Mouse (Mus musculus) urinary bladder, adult 2 months (tissue): Measurements from ENCODE around the gene Sync. TPM values are rescaled to one million over a fixed set of nuclear protein-coding genes. Genes with fewer than 3 reads are reported as not detected.

ENCODE experiments used
- DNase-seq: peaks from one replicate; pipeline ENCODE4 v3.0.0; 2022; ENCODE audit warnings: low spot score
- polyA plus RNA-seq: library from polyadenylated mRNA; depleted of rRNA; stranded (reverse); fragments of >200 nt; gene quantifications from 2 replicates; pipeline ENCODE4 v1.2.3, GENCODE M21; 2012

Sync gene
- polyA plus RNA-seq, 1 experiment, result 3.1 TPM

DNA sequence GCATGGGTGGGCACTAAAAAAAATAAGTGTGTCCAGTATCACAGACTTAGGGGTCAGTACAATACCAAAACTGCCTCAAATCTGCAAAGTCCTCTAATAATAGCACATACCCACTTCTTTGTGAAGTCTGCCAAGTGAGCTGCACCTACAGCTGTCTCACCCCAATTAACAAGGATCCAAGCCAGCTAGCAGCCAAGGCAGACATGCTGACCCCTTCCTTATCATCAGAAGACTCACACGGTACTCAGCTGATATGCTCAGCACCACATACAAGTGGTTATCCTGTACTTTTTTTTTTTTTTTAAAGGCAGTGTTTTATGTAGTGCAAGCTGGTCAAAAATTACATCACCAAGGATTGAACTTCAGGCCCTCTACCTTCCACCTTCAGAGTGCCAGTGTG, 16.9 kb downstream of the Sync start:
- DNase-seq, result no peak

DNA sequence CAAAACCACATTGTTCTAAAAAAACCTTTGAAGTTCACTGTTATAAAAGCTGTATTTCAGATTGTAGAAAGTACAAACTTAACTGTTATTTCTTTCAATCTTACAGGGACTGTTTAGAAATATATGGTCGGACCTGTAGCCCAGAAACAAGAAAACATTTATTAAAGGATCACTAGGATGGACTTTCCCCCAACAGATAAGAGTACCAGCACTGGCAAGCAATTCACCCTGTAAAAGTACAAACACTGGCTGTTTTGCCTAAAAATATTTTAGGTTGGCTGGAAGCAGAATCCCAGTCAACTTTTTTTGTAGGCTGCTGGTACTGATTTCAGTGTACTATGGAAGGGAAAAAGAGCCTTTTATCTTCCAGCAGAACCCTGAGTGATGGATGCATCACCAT, 20.5 kb downstream of the Sync start:
- DNase-seq, result no peak

DNA sequence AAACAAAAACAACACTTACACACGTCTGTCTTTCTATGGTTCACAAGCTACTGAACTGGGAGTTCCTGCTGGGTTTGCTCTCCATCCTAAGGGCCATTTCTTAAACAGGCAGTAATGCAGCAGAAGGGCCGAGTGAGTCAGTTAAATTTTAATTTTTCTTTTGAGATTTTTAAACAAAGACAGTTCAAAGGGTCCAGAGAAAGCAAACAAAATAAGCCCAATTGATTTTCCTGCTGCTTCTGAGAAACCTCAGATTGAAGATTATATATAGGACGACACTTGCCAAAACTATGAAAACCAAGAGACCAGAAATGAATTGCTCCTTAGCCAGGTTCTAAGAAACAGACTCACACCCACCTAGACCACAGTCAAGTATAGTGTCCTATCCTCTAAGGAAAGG, 26.5 kb downstream of the Sync start:
- no peak for DNase-seq

- no peak for DNase-seq
These were observed 33.5 kb downstream of the Sync start for GRCm38 (mm10) chr4:129320876-129321275.

GRCm38 (mm10) chr4:129322042-129322441, 34.6 kb downstream of the Sync start:
- no peak for DNase-seq

DNA sequence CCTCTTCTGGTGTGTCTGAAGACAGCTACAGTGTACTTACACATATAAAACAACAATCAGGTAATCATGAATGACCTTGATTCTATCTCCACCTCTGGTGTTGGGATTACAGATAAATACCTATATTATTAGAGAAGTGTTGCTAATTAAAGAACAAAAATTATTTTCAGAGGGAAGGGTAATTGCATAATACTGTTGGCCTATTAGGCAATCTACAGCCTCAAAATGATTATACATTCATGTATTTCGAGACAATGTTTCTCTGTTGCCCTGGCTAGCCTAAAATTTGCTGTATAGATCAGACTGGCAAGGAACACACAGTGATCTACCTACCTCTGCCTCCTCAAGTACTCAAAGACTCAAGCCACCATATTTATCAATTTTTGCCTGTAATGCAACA, 36.1 kb downstream of the Sync start:
- DNase-seq, result no peak

GRCm38 (mm10) chr4:129324756-129325155, 37.3 kb downstream of the Sync start:
- no peak for DNase-seq

DNA sequence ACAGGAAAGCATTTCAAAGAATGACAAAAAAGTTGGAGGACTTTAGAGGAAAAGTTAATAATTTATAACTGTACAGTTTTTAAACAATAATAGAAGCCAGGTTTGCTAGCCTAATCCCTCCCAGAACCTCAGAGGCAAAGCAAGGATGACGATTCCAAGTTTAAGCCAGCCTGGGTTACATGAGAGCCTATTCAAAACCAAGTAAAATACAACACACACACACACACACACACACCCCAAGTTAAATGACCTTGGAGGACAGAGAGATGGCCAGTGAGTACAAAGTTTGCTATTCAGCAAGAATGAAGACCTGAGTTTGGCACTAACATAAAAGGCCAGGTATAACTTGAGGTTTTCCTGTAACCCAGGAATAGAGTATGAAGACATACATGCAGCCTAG, 38.8 kb downstream of the Sync start:
- DNase-seq, result no peak

DNA sequence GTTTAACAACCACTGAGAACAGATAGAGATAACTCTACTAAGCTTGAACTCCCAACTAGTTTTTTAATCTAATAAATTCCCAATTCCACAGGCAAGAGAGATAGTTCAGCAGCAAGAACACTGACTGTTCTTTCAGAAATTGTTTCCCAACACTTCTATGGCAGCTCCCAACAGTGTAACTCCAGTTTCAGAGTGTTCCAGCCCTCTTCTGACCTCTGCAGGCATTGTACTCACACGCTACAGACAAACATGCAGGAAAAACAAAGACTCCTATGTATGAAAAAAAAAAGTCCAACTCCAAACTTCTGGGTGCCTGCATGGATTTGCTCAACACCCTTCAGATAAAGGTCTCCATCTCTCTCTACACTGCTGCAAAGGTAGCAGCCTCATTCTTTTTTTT, 45.4 kb downstream of the Sync start:
- no peak for DNase-seq

- DNase-seq, result no peak
These were observed 47.3 kb downstream of the Sync start for GRCm38 (mm10) chr4:129334677-129335215.

GRCm38 (mm10) chr4:129335216-129336074, 48.0 kb downstream of the Sync start, which contains the start of the genes Rbbp4 and Zbtb8os:
Gene Rbbp4 (minus strand): TSS chr4:129335370.
Gene Zbtb8os (plus strand): TSS chr4:129335695.
- DNase-seq, result peak; percentile 95

- DNase-seq, result no peak
These were observed 48.9 kb downstream of the Sync start for GRCm38 (mm10) chr4:129336291-129336690.

GRCm38 (mm10) chr4:129339743-129340142, 52.3 kb downstream of the Sync start:
- DNase-seq, result no peak

- no peak for DNase-seq
These were observed 54.5 kb downstream of the Sync start for GRCm38 (mm10) chr4:129341888-129342287.

DNA sequence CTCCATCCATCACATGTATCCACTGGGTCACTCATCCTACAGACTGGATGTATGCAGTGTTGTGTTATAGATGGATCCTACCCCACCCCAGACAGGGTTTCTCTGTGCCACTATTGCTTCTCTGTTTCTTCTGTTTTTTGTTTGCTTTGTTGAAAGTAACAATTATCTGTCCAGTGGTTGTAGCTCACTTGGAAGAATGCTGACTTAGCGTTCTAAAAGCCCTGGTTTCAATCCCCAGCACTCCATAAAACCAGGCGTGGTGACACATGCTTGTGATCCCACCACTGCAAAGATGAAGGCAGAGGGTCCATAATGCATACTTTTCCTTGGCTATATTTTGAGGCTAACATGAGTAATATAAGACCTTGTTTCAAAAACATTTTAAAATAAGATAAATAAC, 55.3 kb downstream of the Sync start:
- DNase-seq, result no peak

DNA sequence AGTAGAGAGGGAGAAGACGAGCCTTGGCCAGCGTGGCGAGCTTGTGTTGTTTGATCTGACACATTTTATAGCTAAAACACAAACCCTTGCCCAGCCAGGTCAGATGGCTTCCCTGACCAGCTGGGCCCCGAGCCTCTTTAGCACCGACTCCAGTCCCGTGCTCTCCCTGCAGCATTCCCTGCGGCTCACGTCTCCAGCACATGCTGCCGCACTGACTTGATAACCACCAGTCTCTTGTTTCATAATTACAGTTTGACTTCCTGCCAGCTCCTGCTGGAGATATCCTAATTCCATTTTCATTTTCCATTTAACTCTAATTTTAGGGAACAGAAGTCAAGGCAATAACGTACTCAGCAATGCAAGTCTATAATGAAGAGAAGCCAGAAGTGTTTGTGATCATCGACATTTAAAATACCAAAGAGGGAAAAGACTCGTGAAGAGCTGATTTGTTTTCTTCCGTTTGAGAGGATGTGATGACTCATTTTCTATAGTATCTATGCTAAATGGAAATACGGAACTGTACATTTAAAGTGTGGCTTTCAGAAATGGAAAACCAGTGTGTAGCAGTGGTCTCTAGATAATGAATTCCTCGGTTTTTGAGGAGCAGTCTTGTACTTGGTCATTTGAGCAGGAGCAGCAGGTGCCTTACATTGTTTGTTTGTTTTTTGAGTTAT, 59.2 kb downstream of the Sync start:
- no peak for DNase-seq

GRCm38 (mm10) chr4:129350644-129351043, 63.2 kb downstream of the Sync start:
- peak; percentile 42 for DNase-seq

- no peak for DNase-seq
These were observed 63.7 kb downstream of the Sync start for GRCm38 (mm10) chr4:129351111-129351510.

DNA sequence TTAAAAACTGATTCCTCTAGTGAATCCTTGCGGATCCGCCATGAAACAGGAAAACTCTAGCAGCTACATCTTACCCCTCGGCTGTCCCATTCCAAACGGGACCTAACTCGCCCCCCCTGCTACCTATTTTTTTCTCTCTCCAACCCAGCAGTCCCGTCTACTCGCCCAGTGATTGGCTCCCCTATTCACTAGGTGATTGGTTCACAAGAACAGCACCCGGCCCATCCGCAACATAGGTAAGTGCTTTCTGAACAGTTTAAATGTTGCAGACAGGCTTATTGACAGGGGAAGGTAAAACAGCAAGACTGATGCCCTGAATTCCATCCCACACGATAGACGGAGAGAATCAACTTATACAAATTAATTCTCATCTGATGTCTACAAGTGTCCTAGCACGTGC, 65.8 kb downstream of the Sync start:
- DNase-seq, result no peak

DNA sequence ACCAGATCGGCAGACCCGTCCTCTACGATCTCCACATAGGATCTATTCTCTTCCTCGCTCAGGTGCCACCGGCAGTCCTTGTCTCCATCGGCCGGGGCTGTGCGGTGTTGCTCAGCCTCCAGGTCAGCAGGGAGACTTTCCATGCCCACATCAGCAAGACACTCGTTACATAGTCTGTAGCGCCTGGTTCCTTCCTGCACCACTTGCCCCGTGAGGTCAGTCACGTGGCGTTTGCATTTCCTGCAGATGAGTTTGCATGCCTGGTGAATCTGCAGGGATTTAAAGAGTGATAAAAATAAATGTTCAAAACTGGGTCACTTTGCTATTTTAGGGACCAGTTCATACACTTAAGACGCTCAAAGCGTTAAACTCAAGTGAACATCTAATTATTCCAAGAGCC, 66.8 kb downstream of the Sync start:
- DNase-seq, result no peak

DNA sequence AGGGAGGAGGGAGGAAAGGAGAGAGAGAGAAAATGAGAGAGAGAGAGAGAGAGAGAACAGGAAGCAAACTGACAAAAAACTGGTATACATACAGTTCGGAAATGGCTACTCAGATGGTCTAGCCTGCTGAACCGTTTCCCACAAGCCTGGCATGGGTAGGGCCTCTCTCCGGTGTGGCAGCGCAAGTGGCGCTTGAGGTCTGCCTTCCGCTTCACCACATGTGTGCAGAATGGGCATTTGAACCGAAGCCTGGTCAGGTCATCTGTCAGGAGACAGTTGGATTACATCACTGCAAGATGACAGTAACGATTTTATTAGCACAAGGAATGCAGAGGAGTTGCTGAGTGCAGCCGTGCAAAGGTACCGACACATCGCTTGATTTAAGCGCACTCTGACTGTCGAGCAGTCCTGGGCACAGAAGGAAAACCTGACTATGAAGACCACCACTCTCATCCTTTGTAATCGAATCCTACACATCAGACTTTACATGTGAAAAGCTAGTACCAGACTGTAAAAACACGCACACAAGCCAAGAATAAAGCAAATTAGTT, 70.3 kb downstream of the Sync start:
- DNase-seq, result no peak
